Mouse (Mus musculus): ENCODE measurements around the gene Zfp296. TPM values are rescaled to one million over a fixed set of nuclear protein-coding genes. Genes with fewer than 3 reads are reported as not detected.

Zfp296 gene
- polyA plus RNA-seq, 1 experiment from 2014 or later: 0.63 TPM

GRCm38 (mm10) chr7:19564455-19564854 lies 12.6 kb upstream of the Zfp296 start:
- Histone ChIP-seq H3K9me3 (no peaks in the 10 kb centered on the region), H3K4me3 (replicated peaks) (no peak overlapping the region), H3K27me3 (replicated peaks) (no peaks in the 10 kb centered on the region), H3K4me1 (replicated peaks) (peaks cover 22% of the 10 kb centered on the region), H3K27ac (no peak overlapping the region), H3K9ac (no peak overlapping the region), H3K4me2 (replicated peaks) (no peak overlapping the region), H3K36me3 (peaks cover 24% of the 10 kb centered on the region)
- WGBS: 90% methylated on average over 4 of the region's 4 CpGs
- ATAC-seq: no peak

- Histone ChIP-seq H3K4me2 (replicated peaks) (no peak overlapping the region), H3K36me3 (peaks cover 32% of the 10 kb centered on the region), H3K27ac (no peak overlapping the region), H3K4me3 (replicated peaks) (no peak overlapping the region), H3K9me3 (no peaks in the 10 kb centered on the region), H3K4me1 (replicated peaks) (peaks cover 9% of the 10 kb centered on the region), H3K9ac (no peak overlapping the region), H3K27me3 (replicated peaks) (no peaks in the 10 kb centered on the region)
- no peak for ATAC-seq
- WGBS: 95% methylated on average over 2 of the region's 2 CpGs
These were observed 11.3 kb upstream of the Zfp296 start for GRCm38 (mm10) chr7:19565803-19566202.

- no peak overlapping the region for H3K9ac ChIP-seq
These were observed 9.7 kb upstream of the Zfp296 start for GRCm38 (mm10) chr7:19567426-19567825.

GRCm38 (mm10) chr7:19569647-19570046 lies 7.4 kb upstream of the Zfp296 start:
- H3K9me3 ChIP-seq: no peaks in the 10 kb centered on the region
- H3K4me3 ChIP-seq (replicated peaks): no peak overlapping the region
- peaks cover 17% of the 10 kb centered on the region for H3K4me1 ChIP-seq (replicated peaks)
- H3K9ac ChIP-seq: no peak overlapping the region
- ATAC-seq: no peak
- peaks cover 28% of the 10 kb centered on the region for H3K36me3 ChIP-seq
- no peak overlapping the region for H3K4me2 ChIP-seq (replicated peaks)
- no peaks in the 10 kb centered on the region for H3K27me3 ChIP-seq (replicated peaks)
- H3K27ac ChIP-seq: no peak overlapping the region
- 73% methylated on average over 3 of the region's 3 CpGs for WGBS

More at GRCm38 (mm10) chr7:19567426-19567825, 9.7 kb upstream of the Zfp296 start:
- H3K9me3 ChIP-seq: no peaks in the 10 kb centered on the region
- peaks cover 19% of the 10 kb centered on the region for H3K4me1 ChIP-seq (replicated peaks)
- H3K4me3 ChIP-seq (replicated peaks): no peak overlapping the region
- no peak for ATAC-seq
- no peaks in the 10 kb centered on the region for H3K27me3 ChIP-seq (replicated peaks)
- peaks cover 32% of the 10 kb centered on the region for H3K36me3 ChIP-seq
- H3K27ac ChIP-seq: no peak overlapping the region
- 91% methylated on average over 8 of the region's 8 CpGs for WGBS
- H3K4me2 ChIP-seq (replicated peaks): no peak overlapping the region

- under 1% methylated on average over 53 of the region's 53 CpGs for WGBS
- ATAC-seq: peak; percentile 91
These were observed 3.9 kb upstream of the Zfp296 start for GRCm38 (mm10) chr7:19572926-19573775.

GRCm38 (mm10) chr7:19573776-19574140 lies 3.3 kb upstream of the Zfp296 start:
- H3K9ac ChIP-seq: peak overlapping the region; percentile 69
- H3K27ac ChIP-seq: peak overlapping the region; percentile 81
- 15% methylated on average over 16 of the region's 16 CpGs for WGBS
- peaks cover 32% of the 10 kb centered on the region for H3K4me1 ChIP-seq (replicated peaks)
- H3K4me3 ChIP-seq (replicated peaks): peak overlapping the region; percentile 64
- peak; percentile 19 for ATAC-seq
- H3K27me3 ChIP-seq (replicated peaks): peaks cover 17% of the 10 kb centered on the region
- H3K36me3 ChIP-seq: peaks cover 13% of the 10 kb centered on the region
- H3K9me3 ChIP-seq: no peaks in the 10 kb centered on the region
- H3K4me2 ChIP-seq (replicated peaks): peak overlapping the region; percentile 89

More at GRCm38 (mm10) chr7:19572926-19573775, 3.9 kb upstream of the Zfp296 start:
- Histone ChIP-seq H3K4me1 (replicated peaks) (peaks cover 32% of the 10 kb centered on the region), H3K9ac (peak overlapping the region; percentile 69), H3K4me3 (replicated peaks) (peak overlapping the region; percentile 64), H3K9me3 (no peaks in the 10 kb centered on the region), H3K4me2 (replicated peaks) (peak overlapping the region; percentile 89), H3K27me3 (replicated peaks) (peaks cover 16% of the 10 kb centered on the region), H3K27ac (peak overlapping the region; percentile 81), H3K36me3 (peaks cover 13% of the 10 kb centered on the region)

GRCm38 (mm10) chr7:19575559-19575958 lies 1.5 kb upstream of the Zfp296 start:
- Histone ChIP-seq H3K4me3 (replicated peaks) (no peak overlapping the region), H3K4me1 (replicated peaks) (peaks cover 32% of the 10 kb centered on the region), H3K9ac (no peak overlapping the region), H3K4me2 (replicated peaks) (no peak overlapping the region), H3K27me3 (replicated peaks) (peaks cover 17% of the 10 kb centered on the region), H3K27ac (no peak overlapping the region), H3K36me3 (peaks cover 6% of the 10 kb centered on the region; the same call in 1 of the 2 replicates), H3K9me3 (no peaks in the 10 kb centered on the region)
- 58% methylated on average over 3 of the region's 3 CpGs for WGBS
- ATAC-seq: no peak

GRCm38 (mm10) chr7:19577877-19578414 lies 859 bp downstream of the Zfp296 start:
- peaks cover 19% of the 10 kb centered on the region for H3K4me1 ChIP-seq (replicated peaks)
- peak overlapping the region; percentile 39; the same call in 1 of the 2 replicates for H3K9ac ChIP-seq
- 0 out of 2 replicates have a peak, but pooled peaks have one; percentile 1 for ATAC-seq
- H3K9me3 ChIP-seq: no peaks in the 10 kb centered on the region
- 13% methylated on average over 10 of the region's 10 CpGs for WGBS
- H3K36me3 ChIP-seq: peaks cover 14% of the 10 kb centered on the region; the same call in 1 of the 2 replicates
- H3K27ac ChIP-seq: no peak overlapping the region
- peak overlapping the region; percentile 42 for H3K4me3 ChIP-seq (replicated peaks)
- peaks cover 17% of the 10 kb centered on the region for H3K27me3 ChIP-seq (replicated peaks)
- peak overlapping the region; percentile 79 for H3K4me2 ChIP-seq (replicated peaks)

- Histone ChIP-seq H3K27ac (no peak overlapping the region), H3K4me2 (replicated peaks) (peak overlapping the region; percentile 79; the same call in 1 of the 2 replicates)
These were observed 1.3 kb downstream of the Zfp296 start for GRCm38 (mm10) chr7:19578436-19578835.

GRCm38 (mm10) chr7:19579751-19580150 lies 2.7 kb downstream of the Zfp296 start:
- H3K9ac ChIP-seq: no peak overlapping the region
- 90% methylated on average over 10 of the region's 10 CpGs for WGBS
- H3K27ac ChIP-seq: no peak overlapping the region
- peaks cover 29% of the 10 kb centered on the region for H3K36me3 ChIP-seq
- H3K4me1 ChIP-seq (replicated peaks): peaks cover 16% of the 10 kb centered on the region
- no peak overlapping the region for H3K4me3 ChIP-seq (replicated peaks)
- no peaks in the 10 kb centered on the region for H3K9me3 ChIP-seq
- H3K4me2 ChIP-seq (replicated peaks): no peak overlapping the region
- ATAC-seq: no peak
- peaks cover 17% of the 10 kb centered on the region for H3K27me3 ChIP-seq (replicated peaks)

More at GRCm38 (mm10) chr7:19578436-19578835, 1.3 kb downstream of the Zfp296 start:
- Histone ChIP-seq H3K4me3 (replicated peaks) (no peak overlapping the region), H3K27me3 (replicated peaks) (peaks cover 17% of the 10 kb centered on the region), H3K9ac (no peak overlapping the region), H3K4me1 (replicated peaks) (peaks cover 19% of the 10 kb centered on the region), H3K9me3 (no peaks in the 10 kb centered on the region), H3K36me3 (peaks cover 15% of the 10 kb centered on the region)
- WGBS: 59% methylated on average over 4 of the region's 4 CpGs
- ATAC-seq: no peak

GRCm38 (mm10) chr7:19580634-19581033 lies 3.5 kb downstream of the Zfp296 start:
- Histone ChIP-seq H3K4me2 (replicated peaks) (no peak overlapping the region), H3K36me3 (peaks cover 36% of the 10 kb centered on the region), H3K4me3 (replicated peaks) (no peak overlapping the region), H3K4me1 (replicated peaks) (peaks cover 16% of the 10 kb centered on the region), H3K27ac (no peak overlapping the region), H3K9me3 (no peaks in the 10 kb centered on the region), H3K9ac (no peak overlapping the region), H3K27me3 (replicated peaks) (peaks cover 17% of the 10 kb centered on the region)
- ATAC-seq: no peak
- 84% methylated on average over 8 of the region's 8 CpGs for WGBS

GRCm38 (mm10) chr7:19586269-19586668 lies 9.2 kb downstream of the Zfp296 start:
- 82% methylated on average over 46 of the region's 46 CpGs for WGBS
- H3K9me3 ChIP-seq: no peaks in the 10 kb centered on the region
- no peak overlapping the region for H3K4me2 ChIP-seq (replicated peaks)
- H3K9ac ChIP-seq: no peak overlapping the region
- peaks cover 72% of the 10 kb centered on the region for H3K36me3 ChIP-seq
- ATAC-seq: no peak
- no peak overlapping the region for H3K27ac ChIP-seq
- H3K27me3 ChIP-seq (replicated peaks): no peaks in the 10 kb centered on the region
- H3K4me1 ChIP-seq (replicated peaks): no peaks in the 10 kb centered on the region
- H3K4me3 ChIP-seq (replicated peaks): no peak overlapping the region
